Mouse (Mus musculus): ENCODE measurements at regions not wholly inside any gene's neighbourhood (a gene's known extent, or its start where the extent isn't known, plus 50 kb on each side); places are given as distances from the start of the nearest gene placed in this dataset.

DNA sequence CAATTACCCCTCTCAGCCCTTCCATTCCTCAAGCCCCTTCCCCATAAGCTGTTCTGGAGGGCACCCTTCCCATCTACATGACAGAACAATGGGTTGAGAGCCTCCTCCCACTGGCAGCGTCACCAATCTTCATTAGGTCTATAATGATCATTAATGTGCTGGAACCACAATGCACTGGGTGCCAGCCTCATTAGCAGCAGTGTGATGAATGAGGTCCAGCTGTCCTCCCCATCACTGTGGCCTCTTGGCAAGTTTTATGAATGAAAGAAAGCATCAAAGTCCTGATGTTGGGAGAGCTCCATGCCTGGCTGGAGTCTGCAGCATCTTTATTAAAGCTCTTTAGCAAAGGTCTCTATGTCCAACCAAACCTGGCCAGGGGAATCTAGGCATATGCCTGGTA lies 176.5 kb downstream of the Lpin1 start:
- ATAC-seq (ENCODE audit: insufficient number of reproducible peaks, low FRiP score, low TSS enrichment, low read depth), result no peak
- Histone ChIP-seq H3K9me3 (ENCODE audit: control insufficient read depth, low read length) (no peaks in the 10 kb centered on the region), H3K4me3 (ENCODE audit: low read depth, low read length) (no peak overlapping the region), H3K27ac (replicated peaks; ENCODE audit: low read depth, low read length) (no peak overlapping the region), H3K36me3 (ENCODE audit: control insufficient read depth, insufficient read depth, low read length) (no peaks in the 10 kb centered on the region), H3K27me3 (ENCODE audit: control insufficient read depth, insufficient read depth, low read length) (no peaks in the 10 kb centered on the region), H3K9ac (ENCODE audit: low read length) (no peak overlapping the region), H3K4me1 (ENCODE audit: control insufficient read depth, insufficient read depth, low read length) (no peaks in the 10 kb centered on the region), H3K4me2 (ENCODE audit: low read depth, severe bottlenecking) (no peak overlapping the region)
- 50% methylated on average over 1 of the region's 1 CpGs for whole genome bisulfite sequencing
- DNase-seq (ENCODE audit: low spot score), result no peak

DNA sequence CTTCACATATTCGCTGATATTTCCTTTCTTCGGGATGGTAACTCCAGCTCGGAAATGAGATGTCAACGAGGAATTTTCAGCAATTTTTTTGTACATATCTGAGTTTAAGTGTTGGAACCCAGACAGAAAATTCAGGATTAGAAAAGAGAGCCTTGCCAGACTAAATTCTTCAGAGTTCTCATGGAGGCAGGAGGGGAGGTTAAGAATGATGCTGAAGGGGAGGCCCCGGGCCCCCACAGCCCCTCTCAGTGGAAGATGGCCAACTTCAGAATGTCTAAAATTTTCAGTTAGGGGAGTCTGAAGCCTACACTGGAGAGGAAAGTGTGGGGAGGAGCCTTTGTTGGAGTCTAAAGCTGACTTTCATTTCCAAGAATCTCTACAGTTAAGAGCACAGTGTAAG lies 184.8 kb downstream of the Lpin1 start:
- Histone ChIP-seq H3K36me3 (ENCODE audit: control insufficient read depth, insufficient read depth, low read length) (no peaks in the 10 kb centered on the region), H3K27me3 (ENCODE audit: control insufficient read depth, insufficient read depth, low read length) (no peaks in the 10 kb centered on the region), H3K4me2 (ENCODE audit: low read depth, severe bottlenecking) (no peak overlapping the region), H3K4me3 (ENCODE audit: low read depth, low read length) (no peak overlapping the region), H3K9me3 (ENCODE audit: control insufficient read depth, low read length) (no peaks in the 10 kb centered on the region), H3K4me1 (ENCODE audit: control insufficient read depth, insufficient read depth, low read length) (no peaks in the 10 kb centered on the region), H3K9ac (ENCODE audit: low read length) (no peak overlapping the region), H3K27ac (replicated peaks; ENCODE audit: low read depth, low read length) (no peak overlapping the region)
- no peak for DNase-seq (ENCODE audit: low spot score)
- WGBS, result 87% methylated on average over 5 of the region's 5 CpGs
- no peak for ATAC-seq (ENCODE audit: insufficient number of reproducible peaks, low FRiP score, low TSS enrichment, low read depth)

DNA sequence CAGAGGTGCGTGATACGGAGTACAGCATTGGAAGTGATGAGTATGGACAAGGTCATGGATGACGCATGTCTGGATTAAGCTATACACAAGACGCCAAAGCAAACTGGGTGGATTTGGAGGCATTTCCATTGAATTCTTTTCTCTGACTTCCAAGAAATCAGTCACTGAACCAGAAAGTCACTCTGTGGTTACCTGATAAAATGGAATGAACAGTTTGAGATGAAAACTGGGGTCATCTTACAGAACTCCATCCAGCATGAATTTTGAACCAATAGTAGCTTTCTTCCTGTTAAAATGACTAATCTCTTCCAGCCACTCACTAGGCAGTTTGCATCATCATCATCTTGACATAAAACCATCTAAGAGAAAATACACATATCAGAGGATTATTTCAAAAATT lies 186.2 kb downstream of the Lpin1 start:
- Histone ChIP-seq H3K4me3 (ENCODE audit: low read depth, low read length) (no peak overlapping the region), H3K27me3 (ENCODE audit: control insufficient read depth, insufficient read depth, low read length) (no peaks in the 10 kb centered on the region), H3K4me1 (ENCODE audit: control insufficient read depth, insufficient read depth, low read length) (no peaks in the 10 kb centered on the region), H3K36me3 (ENCODE audit: control insufficient read depth, insufficient read depth, low read length) (no peaks in the 10 kb centered on the region), H3K4me2 (ENCODE audit: low read depth, severe bottlenecking) (no peak overlapping the region), H3K27ac (replicated peaks; ENCODE audit: low read depth, low read length) (no peak overlapping the region), H3K9me3 (ENCODE audit: control insufficient read depth, low read length) (no peaks in the 10 kb centered on the region), H3K9ac (ENCODE audit: low read length) (no peak overlapping the region)
- WGBS, result 92% methylated on average over 4 of the region's 4 CpGs
- ATAC-seq (ENCODE audit: insufficient number of reproducible peaks, low FRiP score, low TSS enrichment, low read depth), result no peak
- DNase-seq (ENCODE audit: low spot score), result no peak

DNA sequence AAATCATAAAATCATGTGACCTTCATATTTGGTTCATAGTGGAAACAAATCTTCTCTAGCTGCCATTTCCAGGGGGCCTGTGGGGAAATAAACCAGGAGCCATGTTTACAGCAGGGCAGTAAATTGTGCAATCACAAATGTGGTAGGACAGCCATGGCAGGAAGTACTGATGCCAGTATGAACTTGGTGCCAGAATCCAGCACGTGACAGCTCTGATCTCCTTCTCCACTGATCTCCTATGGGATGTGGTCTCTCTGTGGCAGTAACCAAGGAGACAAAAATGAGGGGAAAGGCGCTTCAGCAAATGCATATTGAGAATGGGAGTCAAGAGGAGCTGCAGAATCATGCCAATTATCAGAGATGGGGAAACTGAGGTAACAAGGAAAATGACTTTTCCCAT lies 215.0 kb downstream of the Lpin1 start:
- no peaks in the 10 kb centered on the region for H3K9me3 ChIP-seq (ENCODE audit: control insufficient read depth, low read length)
- no peaks in the 10 kb centered on the region for H3K27me3 ChIP-seq (ENCODE audit: control insufficient read depth, insufficient read depth, low read length)
- H3K4me3 ChIP-seq (ENCODE audit: low read depth, low read length), result no peak overlapping the region
- H3K4me2 ChIP-seq (ENCODE audit: low read depth, severe bottlenecking), result no peak overlapping the region
- H3K27ac ChIP-seq (replicated peaks; ENCODE audit: low read depth, low read length), result no peak overlapping the region
- WGBS, result 89% methylated on average over 2 of the region's 2 CpGs
- no peak for DNase-seq (ENCODE audit: low spot score)
- no peaks in the 10 kb centered on the region for H3K36me3 ChIP-seq (ENCODE audit: control insufficient read depth, insufficient read depth, low read length)
- H3K9ac ChIP-seq (ENCODE audit: low read length), result no peak overlapping the region
- no peaks in the 10 kb centered on the region for H3K4me1 ChIP-seq (ENCODE audit: control insufficient read depth, insufficient read depth, low read length)
- ATAC-seq (ENCODE audit: insufficient number of reproducible peaks, low FRiP score, low TSS enrichment, low read depth), result no peak

DNA sequence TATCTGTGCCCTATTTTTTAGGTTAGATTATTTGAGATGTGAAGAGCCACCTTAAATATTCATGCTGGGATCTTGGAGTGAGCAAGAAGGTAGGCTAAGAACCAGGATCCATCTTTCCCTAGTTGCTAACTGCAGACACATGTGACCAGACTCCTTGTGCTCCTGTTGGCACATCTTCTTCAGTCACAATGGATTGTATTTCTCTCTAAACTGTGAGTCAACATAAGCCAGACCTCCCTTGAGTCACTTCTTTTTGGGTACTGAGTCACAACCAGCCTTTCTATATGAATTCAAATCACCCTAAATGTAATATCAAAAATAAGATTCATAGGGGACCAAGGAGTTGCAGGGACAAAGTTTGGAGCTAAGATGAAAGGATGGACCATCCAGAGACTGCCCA lies 217.9 kb downstream of the Lpin1 start:
- ATAC-seq (ENCODE audit: insufficient number of reproducible peaks, low FRiP score, low TSS enrichment, low read depth), result no peak
- no peak for DNase-seq (ENCODE audit: low spot score)
- no peak overlapping the region for H3K4me2 ChIP-seq (ENCODE audit: low read depth, severe bottlenecking)
- H3K36me3 ChIP-seq (ENCODE audit: control insufficient read depth, insufficient read depth, low read length), result no peaks in the 10 kb centered on the region
- no peaks in the 10 kb centered on the region for H3K27me3 ChIP-seq (ENCODE audit: control insufficient read depth, insufficient read depth, low read length)
- no peak overlapping the region for H3K9ac ChIP-seq (ENCODE audit: low read length)
- H3K27ac ChIP-seq (replicated peaks; ENCODE audit: low read depth, low read length), result no peak overlapping the region
- H3K4me1 ChIP-seq (ENCODE audit: control insufficient read depth, insufficient read depth, low read length), result no peaks in the 10 kb centered on the region
- H3K4me3 ChIP-seq (ENCODE audit: low read depth, low read length), result no peak overlapping the region
- no peaks in the 10 kb centered on the region for H3K9me3 ChIP-seq (ENCODE audit: control insufficient read depth, low read length)

DNA sequence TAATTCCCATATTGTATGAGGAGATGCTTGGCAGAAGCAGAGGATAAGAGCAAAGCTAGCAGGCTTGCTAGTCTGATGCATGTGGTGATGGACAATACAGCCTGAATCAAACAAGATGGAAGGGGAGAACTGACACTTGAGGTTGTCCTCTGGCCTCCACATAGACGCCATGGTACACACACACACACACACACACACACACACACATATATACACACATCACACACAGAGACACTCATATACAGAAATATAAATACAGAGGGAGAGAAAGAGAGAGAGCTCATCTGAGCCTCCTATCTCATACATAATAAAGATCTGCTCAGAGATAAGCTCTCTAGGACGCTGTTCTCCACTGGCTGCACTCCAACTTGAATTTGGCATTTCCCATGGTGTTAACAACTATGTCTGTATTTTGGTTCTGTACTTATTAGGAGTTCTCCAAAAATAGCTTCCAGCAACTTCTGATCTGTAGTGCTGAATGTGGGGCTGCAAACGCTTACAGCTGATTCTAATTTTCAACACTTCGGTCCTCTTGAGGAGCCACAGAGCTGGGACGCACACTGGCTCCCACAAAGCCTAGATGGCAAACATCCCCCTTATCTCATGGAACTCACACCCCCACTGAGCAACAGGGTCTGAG lies 219.0 kb downstream of the Lpin1 start:
- no peaks in the 10 kb centered on the region for H3K4me1 ChIP-seq (ENCODE audit: control insufficient read depth, insufficient read depth, low read length)
- 74% methylated on average over 5 of the region's 5 CpGs for WGBS
- ATAC-seq (ENCODE audit: insufficient number of reproducible peaks, low FRiP score, low TSS enrichment, low read depth) (no peak), DNase-seq (ENCODE audit: low spot score) (no peak)
- H3K9ac ChIP-seq (ENCODE audit: low read length), result no peak overlapping the region
- no peak overlapping the region for H3K4me2 ChIP-seq (ENCODE audit: low read depth, severe bottlenecking)
- no peaks in the 10 kb centered on the region for H3K9me3 ChIP-seq (ENCODE audit: control insufficient read depth, low read length)
- no peak overlapping the region for H3K4me3 ChIP-seq (ENCODE audit: low read depth, low read length)
- H3K27me3 ChIP-seq (ENCODE audit: control insufficient read depth, insufficient read depth, low read length), result no peaks in the 10 kb centered on the region
- H3K27ac ChIP-seq (replicated peaks; ENCODE audit: low read depth, low read length), result no peak overlapping the region
- H3K36me3 ChIP-seq (ENCODE audit: control insufficient read depth, insufficient read depth, low read length), result no peaks in the 10 kb centered on the region

DNA sequence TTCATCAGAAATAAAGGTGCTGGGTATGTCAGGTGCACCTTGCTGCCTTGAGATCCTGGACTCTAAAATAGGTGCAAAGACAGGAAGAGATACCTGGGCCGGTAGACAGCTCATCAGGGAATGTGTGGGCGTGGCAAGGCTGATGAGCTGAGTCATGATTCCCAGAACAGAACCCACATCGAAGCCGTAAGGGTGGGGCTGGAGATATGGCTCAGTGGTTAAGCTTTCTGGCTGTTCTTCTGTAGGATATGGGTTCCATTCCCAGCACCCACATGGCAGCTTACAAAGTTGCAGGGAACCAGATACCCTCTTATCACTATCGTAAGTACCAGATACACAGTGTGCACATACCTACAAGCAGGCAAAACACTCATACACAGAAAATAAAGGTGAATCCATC lies 219.6 kb downstream of the Lpin1 start:
- WGBS, result 95% methylated on average over 5 of the region's 5 CpGs
- Histone ChIP-seq H3K27me3 (ENCODE audit: control insufficient read depth, insufficient read depth, low read length) (no peaks in the 10 kb centered on the region), H3K4me3 (ENCODE audit: low read depth, low read length) (no peak overlapping the region), H3K9me3 (ENCODE audit: control insufficient read depth, low read length) (no peaks in the 10 kb centered on the region), H3K9ac (ENCODE audit: low read length) (no peak overlapping the region), H3K36me3 (ENCODE audit: control insufficient read depth, insufficient read depth, low read length) (no peaks in the 10 kb centered on the region), H3K27ac (replicated peaks; ENCODE audit: low read depth, low read length) (no peak overlapping the region), H3K4me2 (ENCODE audit: low read depth, severe bottlenecking) (no peak overlapping the region), H3K4me1 (ENCODE audit: control insufficient read depth, insufficient read depth, low read length) (no peaks in the 10 kb centered on the region)
- ATAC-seq (ENCODE audit: insufficient number of reproducible peaks, low FRiP score, low TSS enrichment, low read depth) (no peak), DNase-seq (ENCODE audit: low spot score) (no peak)

DNA sequence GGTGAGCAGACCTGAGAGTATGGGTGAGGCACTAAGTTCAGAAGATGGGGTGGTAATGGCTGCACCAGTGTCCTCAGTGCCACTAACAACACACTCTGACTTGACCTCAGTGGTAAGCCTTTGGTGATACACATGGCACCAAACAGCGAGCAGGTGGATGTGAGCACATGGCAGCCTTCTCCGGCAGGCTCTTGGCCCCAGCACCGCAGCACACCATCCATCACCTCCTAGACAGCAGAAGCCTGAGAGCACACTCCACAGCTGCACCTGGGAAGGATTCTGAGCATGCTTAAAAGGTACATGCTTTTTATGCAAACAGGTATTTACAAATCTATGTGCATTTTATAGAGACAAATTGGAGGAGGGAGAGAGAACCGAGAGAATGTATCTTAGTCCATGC lies 223.7 kb downstream of the Lpin1 start:
- Histone ChIP-seq H3K4me2 (ENCODE audit: low read depth, severe bottlenecking) (no peak overlapping the region), H3K4me3 (ENCODE audit: low read depth, low read length) (no peak overlapping the region), H3K9me3 (ENCODE audit: control insufficient read depth, low read length) (no peaks in the 10 kb centered on the region), H3K4me1 (ENCODE audit: control insufficient read depth, insufficient read depth, low read length) (no peaks in the 10 kb centered on the region), H3K27ac (replicated peaks; ENCODE audit: low read depth, low read length) (no peak overlapping the region), H3K27me3 (ENCODE audit: control insufficient read depth, insufficient read depth, low read length) (no peaks in the 10 kb centered on the region), H3K9ac (ENCODE audit: low read length) (no peak overlapping the region), H3K36me3 (ENCODE audit: control insufficient read depth, insufficient read depth, low read length) (no peaks in the 10 kb centered on the region)
- ATAC-seq (ENCODE audit: insufficient number of reproducible peaks, low FRiP score, low TSS enrichment, low read depth), result no peak
- no peak for DNase-seq (ENCODE audit: low spot score)
- WGBS, result 78% methylated on average over 4 of the region's 4 CpGs

DNA sequence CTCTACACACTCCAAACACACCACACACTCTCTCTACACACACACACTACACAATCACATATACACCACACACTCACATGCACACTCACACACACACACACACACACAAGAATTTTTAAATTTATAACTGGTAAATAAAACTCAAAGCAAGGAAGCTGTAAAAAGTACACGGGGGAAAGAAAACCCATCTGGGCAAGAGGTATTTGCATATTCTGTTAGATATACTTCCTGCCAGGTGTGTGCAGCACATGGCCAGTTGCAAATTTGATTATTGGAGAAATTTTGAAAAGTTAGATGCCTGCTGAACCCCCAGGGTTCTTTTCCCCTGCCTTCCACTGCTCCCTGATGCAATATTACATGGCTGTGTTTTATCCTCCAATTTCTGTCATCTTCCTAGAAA lies 226.4 kb downstream of the Lpin1 start:
- no peak overlapping the region for H3K27ac ChIP-seq (replicated peaks; ENCODE audit: low read depth, low read length)
- 78% methylated on average over 1 of the region's 1 CpGs for WGBS
- H3K27me3 ChIP-seq (ENCODE audit: control insufficient read depth, insufficient read depth, low read length), result no peaks in the 10 kb centered on the region
- no peak overlapping the region for H3K9ac ChIP-seq (ENCODE audit: low read length)
- no peaks in the 10 kb centered on the region for H3K36me3 ChIP-seq (ENCODE audit: control insufficient read depth, insufficient read depth, low read length)
- no peak overlapping the region for H3K4me3 ChIP-seq (ENCODE audit: low read depth, low read length)
- no peaks in the 10 kb centered on the region for H3K4me1 ChIP-seq (ENCODE audit: control insufficient read depth, insufficient read depth, low read length)
- DNase-seq (ENCODE audit: low spot score) (no peak), ATAC-seq (ENCODE audit: insufficient number of reproducible peaks, low FRiP score, low TSS enrichment, low read depth) (no peak)
- no peaks in the 10 kb centered on the region for H3K9me3 ChIP-seq (ENCODE audit: control insufficient read depth, low read length)
- no peak overlapping the region for H3K4me2 ChIP-seq (ENCODE audit: low read depth, severe bottlenecking)
